Mouse (Mus musculus): Measurements from ENCODE around the gene Trim8. TPM values are rescaled to one million over a fixed set of nuclear protein-coding genes. Genes with fewer than 3 reads are reported as not detected.

Trim8 gene
- total and polyA plus RNA-seq, 2 experiments from 2014 or later = 14.3 to 35.9 TPM

GRCm38 (mm10) chr19:46510401-46510800 is 8.9 kb downstream of the Trim8 start:
- H3K4me3 ChIP-seq (ENCODE audit: low read depth, low read length) = no peak overlapping the region
- H3K36me3 ChIP-seq (replicated peaks; ENCODE audit: control insufficient read depth, insufficient read depth, low read length) = peaks cover 80% of the 10 kb centered on the region
- no peak overlapping the region for H3K9ac ChIP-seq (replicated peaks; ENCODE audit: low read depth, low read length)
- TF ChIP-seq CTCF (IDR thresholded peaks at IDR 0.05; ENCODE audit: low read depth) (no peak), EP300 (IDR thresholded peaks at IDR 0.05; ENCODE audit: low read depth) (no peak)
- no peak for DNase-seq (ENCODE audit: low spot score)
- no peak overlapping the region; the same call in 1 of the 2 replicates for H3K4me2 ChIP-seq (ENCODE audit: low read depth, low read length)
- 26% methylated on average over 5 of the region's 5 CpGs for WGBS
- peak overlapping the region; percentile 59 for H3K27ac ChIP-seq (ENCODE audit: low read depth)
- H3K4me1 ChIP-seq (ENCODE audit: control insufficient read depth, insufficient read depth) = peaks cover 59% of the 10 kb centered on the region
- H3K27me3 ChIP-seq (ENCODE audit: control insufficient read depth, insufficient read depth, low read length) = no peaks in the 10 kb centered on the region
- ATAC-seq (ENCODE audit: insufficient read depth, low read depth) = no peak
- H3K9me3 ChIP-seq (replicated peaks; ENCODE audit: control insufficient read depth, low read length) = no peaks in the 10 kb centered on the region

- H3K27ac ChIP-seq (ENCODE audit: low read depth) = peak overlapping the region; percentile 59
- H3K36me3 ChIP-seq (replicated peaks; ENCODE audit: control insufficient read depth, insufficient read depth, low read length) = peaks cover 80% of the 10 kb centered on the region
- H3K4me2 ChIP-seq (ENCODE audit: low read depth, low read length) = no peak overlapping the region; the same call in 1 of the 2 replicates
- H3K9me3 ChIP-seq (replicated peaks; ENCODE audit: control insufficient read depth, low read length) = no peaks in the 10 kb centered on the region
- H3K4me3 ChIP-seq (ENCODE audit: low read depth, low read length) = no peak overlapping the region
- no peaks in the 10 kb centered on the region for H3K27me3 ChIP-seq (ENCODE audit: control insufficient read depth, insufficient read depth, low read length)
- no peak overlapping the region for H3K9ac ChIP-seq (replicated peaks; ENCODE audit: low read depth, low read length)
- no peak for TF ChIP-seq EP300 (IDR thresholded peaks at IDR 0.05; ENCODE audit: low read depth)
- TF ChIP-seq CTCF (IDR thresholded peaks at IDR 0.05; ENCODE audit: low read depth) = peak; percentile 50
- peaks cover 55% of the 10 kb centered on the region for H3K4me1 ChIP-seq (ENCODE audit: control insufficient read depth, insufficient read depth)
- ATAC-seq (ENCODE audit: insufficient read depth, low read depth) = peak; percentile 57; the same call in 1 of the 2 replicates
- 41% methylated on average over 3 of the region's 3 CpGs for whole genome bisulfite sequencing
- DNase-seq (ENCODE audit: low spot score) = no peak
These were observed 9.3 kb downstream of the Trim8 start for GRCm38 (mm10) chr19:46510824-46511223.

DNA sequence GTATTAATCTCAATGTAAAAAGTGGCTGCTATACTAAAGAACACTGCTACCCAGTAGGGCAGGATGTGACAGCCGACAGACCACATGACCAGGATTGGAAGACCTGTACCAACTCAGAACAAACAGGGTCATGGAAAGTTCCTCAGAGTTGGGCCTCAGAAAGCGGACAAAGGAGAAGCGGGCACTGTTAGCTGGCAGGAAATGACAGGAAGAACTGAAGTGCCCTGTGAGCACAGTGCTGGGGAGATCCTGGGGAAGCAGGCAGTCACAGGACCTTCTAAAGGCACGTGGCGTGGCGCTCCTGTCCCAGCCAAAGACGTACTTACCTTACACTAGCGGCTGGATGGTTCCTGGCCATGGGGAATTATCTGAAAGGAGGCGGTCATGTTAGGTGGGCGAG is 9.8 kb downstream of the Trim8 start:
- Histone ChIP-seq H3K9me3 (replicated peaks; ENCODE audit: control insufficient read depth, low read length) (no peaks in the 10 kb centered on the region), H3K4me2 (ENCODE audit: low read depth, low read length) (peak overlapping the region; percentile 17; the same call in 1 of the 2 replicates), H3K36me3 (replicated peaks; ENCODE audit: control insufficient read depth, insufficient read depth, low read length) (peaks cover 81% of the 10 kb centered on the region), H3K4me1 (ENCODE audit: control insufficient read depth, insufficient read depth) (peaks cover 50% of the 10 kb centered on the region), H3K9ac (replicated peaks; ENCODE audit: low read depth, low read length) (no peak overlapping the region), H3K27ac (ENCODE audit: low read depth) (peak overlapping the region; percentile 59), H3K4me3 (ENCODE audit: low read depth, low read length) (no peak overlapping the region), H3K27me3 (ENCODE audit: control insufficient read depth, insufficient read depth, low read length) (no peaks in the 10 kb centered on the region)
- TF ChIP-seq CTCF (IDR thresholded peaks at IDR 0.05; ENCODE audit: low read depth) = no peak
- TF ChIP-seq EP300 (IDR thresholded peaks at IDR 0.05; ENCODE audit: low read depth) = no peak
- WGBS = 55% methylated on average over 10 of the region's 10 CpGs
- no peak for DNase-seq (ENCODE audit: low spot score)
- peak; percentile 25; the same call in 1 of the 2 replicates for ATAC-seq (ENCODE audit: insufficient read depth, low read depth)

- WGBS = 76% methylated on average over 12 of the region's 12 CpGs
- TF ChIP-seq EP300 (IDR thresholded peaks at IDR 0.05; ENCODE audit: low read depth) (no peak), CTCF (IDR thresholded peaks at IDR 0.05; ENCODE audit: low read depth) (0 out of 2 replicates have a peak, but pooled peaks have one; percentile 5)
These were observed 12.9 kb downstream of the Trim8 start for GRCm38 (mm10) chr19:46514387-46514786.

GRCm38 (mm10) chr19:46515287-46515821 is 13.9 kb downstream of the Trim8 start:
- ATAC-seq (ENCODE audit: insufficient read depth, low read depth) = no peak
- H3K9ac ChIP-seq (replicated peaks; ENCODE audit: low read depth, low read length) = no peak overlapping the region
- H3K36me3 ChIP-seq (replicated peaks; ENCODE audit: control insufficient read depth, insufficient read depth, low read length) = peaks cover 61% of the 10 kb centered on the region
- no peak for TF ChIP-seq EP300 (IDR thresholded peaks at IDR 0.05; ENCODE audit: low read depth)
- no peak for TF ChIP-seq CTCF (IDR thresholded peaks at IDR 0.05; ENCODE audit: low read depth)
- H3K27ac ChIP-seq (ENCODE audit: low read depth) = no peak overlapping the region
- DNase-seq (ENCODE audit: low spot score) = no peak
- no peaks in the 10 kb centered on the region for H3K9me3 ChIP-seq (replicated peaks; ENCODE audit: control insufficient read depth, low read length)
- 85% methylated on average over 24 of the region's 24 CpGs for WGBS
- no peak overlapping the region for H3K4me2 ChIP-seq (ENCODE audit: low read depth, low read length)
- no peaks in the 10 kb centered on the region for H3K27me3 ChIP-seq (ENCODE audit: control insufficient read depth, insufficient read depth, low read length)
- H3K4me3 ChIP-seq (ENCODE audit: low read depth, low read length) = no peak overlapping the region
- H3K4me1 ChIP-seq (ENCODE audit: control insufficient read depth, insufficient read depth) = peaks cover 28% of the 10 kb centered on the region

More at GRCm38 (mm10) chr19:46514387-46514786, 12.9 kb downstream of the Trim8 start:
- Histone ChIP-seq H3K4me2 (ENCODE audit: low read depth, low read length) (no peak overlapping the region), H3K4me1 (ENCODE audit: control insufficient read depth, insufficient read depth) (peaks cover 38% of the 10 kb centered on the region), H3K9ac (replicated peaks; ENCODE audit: low read depth, low read length) (no peak overlapping the region), H3K9me3 (replicated peaks; ENCODE audit: control insufficient read depth, low read length) (no peaks in the 10 kb centered on the region), H3K27ac (ENCODE audit: low read depth) (no peak overlapping the region), H3K27me3 (ENCODE audit: control insufficient read depth, insufficient read depth, low read length) (no peaks in the 10 kb centered on the region), H3K36me3 (replicated peaks; ENCODE audit: control insufficient read depth, insufficient read depth, low read length) (peaks cover 68% of the 10 kb centered on the region), H3K4me3 (ENCODE audit: low read depth, low read length) (no peak overlapping the region)
- ATAC-seq (ENCODE audit: insufficient read depth, low read depth) = no peak
- no peak for DNase-seq (ENCODE audit: low spot score)
